Mouse (Mus musculus) midbrain, embryonic 16.5 days (tissue): ENCODE results near the gene Ccdc6. TPM values are rescaled to one million over a fixed set of nuclear protein-coding genes. Genes with fewer than 3 reads are reported as not detected.
"Not testable (repeated sequence)": the region's sequence is repeated elsewhere in the genome, so short reads cannot be mapped to it uniquely, and the experiment has no call there.

Experiments used
- ATAC-seq: fragments of 200-750 bp; cut with Nextera tagmentation; 2 replicates; pipeline ENCODE4 v1.8.0; 2017; ENCODE audit warnings: moderate TSS enrichment
- H3K27ac ChIP-seq: fragments of 300-500 bp; sonication (generic); 2 replicates; pipeline ENCODE4 v1.5.1; 2014; ENCODE audit warnings: mild to moderate bottlenecking, low read length, mixed read lengths
- H3K27me3 ChIP-seq: fragments of 300-500 bp; sonication (generic); 2 replicates; pipeline ENCODE4 v1.6.1; 2014; ENCODE audit warnings: low read depth, low read length, mixed read lengths; ENCODE audit not compliant: control insufficient read depth, insufficient read depth
- H3K36me3 ChIP-seq: fragments of 300-500 bp; sonication (generic); 2 replicates; pipeline ENCODE4 v1.6.1; 2014; ENCODE audit warnings: mild to moderate bottlenecking, low read length, moderate library complexity, mixed read lengths; ENCODE audit not compliant: control insufficient read depth, insufficient read depth
- H3K4me1 ChIP-seq: fragments of 300-500 bp; sonication (generic); 2 replicates; pipeline ENCODE4 v1.6.1; 2014; ENCODE audit warnings: mild to moderate bottlenecking, low read length, mixed read lengths; ENCODE audit not compliant: control insufficient read depth, insufficient read depth
- H3K4me2 ChIP-seq: fragments of 300-500 bp; sonication (generic); 2 replicates; pipeline ENCODE4 v1.6.1; 2014; ENCODE audit warnings: mild to moderate bottlenecking, low read length, mixed read lengths
- H3K4me3 ChIP-seq: fragments of 300-500 bp; sonication (generic); 2 replicates; pipeline ENCODE4 v1.5.1; 2014; ENCODE audit warnings: low read depth, mild to moderate bottlenecking, low read length, moderate library complexity, mixed read lengths
- H3K9ac ChIP-seq: fragments of 300-500 bp; sonication (generic); 2 replicates; pipeline ENCODE4 v1.6.1; 2014; ENCODE audit warnings: low read depth, low read length, mixed read lengths
- H3K9me3 ChIP-seq: fragments of 300-500 bp; sonication (generic); replicated peaks from 2 replicates; pipeline ENCODE4 v1.6.1; 2014; ENCODE audit warnings: mild to moderate bottlenecking, low read length, mixed read lengths; ENCODE audit not compliant: control insufficient read depth, poor library complexity, severe bottlenecking
- WGBS: fragments of 180-500 bp; shearing (Covaris S2); extraction: QIAGEN DNeasy Blood & Tissue Kit; methylation state at CpG from one replicate; pipeline ENCODE4 v1.1.7; 2014; 5-methylcytosine and 5-hydroxymethylcytosine counted together
- polyA plus RNA-seq: library from polyadenylated mRNA; unstranded; fragments of >200 nt; fragmentation: Nextera tagmentation; extraction: Ambion mirVana; gene quantifications from 2 replicates; pipeline ENCODE4 v1.2.1, GENCODE M21; 2015

The Ccdc6 gene
- polyA plus RNA-seq, 1 experiment from 2014 or later = 26.1 TPM

GRCm38 (mm10) chr10:70204505-70205399 is 107.8 kb downstream of the Ccdc6 start, which contains the start of gene Mrln:
Gene Mrln, plus strand, starts transcription at chr10:70204664.
- ATAC-seq = no peak
- H3K27me3 ChIP-seq = no peaks in the 10 kb centered on the region
- 61% methylated on average over 17 of the region's 17 CpGs for whole genome bisulfite sequencing

GRCm38 (mm10) chr10:70211281-70211680 is 114.4 kb downstream of the Ccdc6 start:
- no peak overlapping the region for H3K27ac ChIP-seq
- H3K9me3 ChIP-seq = no peaks in the 10 kb centered on the region
- H3K27me3 ChIP-seq = no peaks in the 10 kb centered on the region
- no peak overlapping the region for H3K4me3 ChIP-seq
- no peak overlapping the region for H3K4me2 ChIP-seq
- no peaks in the 10 kb centered on the region for H3K4me1 ChIP-seq
- 84% methylated on average over 9 of the region's 9 CpGs for WGBS
- no peak for ATAC-seq
- no peaks in the 10 kb centered on the region for H3K36me3 ChIP-seq
- no peak overlapping the region for H3K9ac ChIP-seq

More at GRCm38 (mm10) chr10:70204505-70205399, 107.8 kb downstream of the Ccdc6 start, which contains the start of gene Mrln:
- no peak within 1 kb of the TSS for H3K4me2 ChIP-seq
- no peak within 1 kb of the TSS for H3K4me3 ChIP-seq
- no peaks in the 10 kb centered on the region for H3K9me3 ChIP-seq
- H3K9ac ChIP-seq = no peak within 1 kb of the TSS
- H3K4me1 ChIP-seq = peaks cover 3% of the 10 kb centered on the region; the same call in 1 of the 2 replicates
- H3K27ac ChIP-seq = no peak within 1 kb of the TSS
- no peaks in the 10 kb centered on the region for H3K36me3 ChIP-seq

GRCm38 (mm10) chr10:70220971-70221370 is 124.0 kb downstream of the Ccdc6 start:
- no peaks in the 10 kb centered on the region for H3K4me1 ChIP-seq
- H3K9ac ChIP-seq = no peak overlapping the region
- 54% methylated on average over 5 of the region's 5 CpGs for WGBS
- no peak for ATAC-seq
- H3K4me2 ChIP-seq = no peak overlapping the region
- no peak overlapping the region for H3K27ac ChIP-seq
- H3K27me3 ChIP-seq = no peaks in the 10 kb centered on the region
- H3K36me3 ChIP-seq = no peaks in the 10 kb centered on the region
- H3K9me3 ChIP-seq = no peaks in the 10 kb centered on the region
- H3K4me3 ChIP-seq = no peak overlapping the region

- not testable (repeated sequence) for H3K27ac ChIP-seq, H3K4me3 ChIP-seq, H3K36me3 ChIP-seq, H3K4me2 ChIP-seq, ATAC-seq, H3K9me3 ChIP-seq, H3K27me3 ChIP-seq, H3K4me1 ChIP-seq, H3K9ac ChIP-seq
- 93% methylated on average over 8 of the region's 8 CpGs for WGBS
Measured at GRCm38 (mm10) chr10:70222231-70222630, 125.3 kb downstream of the Ccdc6 start.

- no peak overlapping the region for H3K4me2 ChIP-seq
- 92% methylated on average over 6 of the region's 6 CpGs for WGBS
- H3K4me1 ChIP-seq = no peaks in the 10 kb centered on the region
- no peaks in the 10 kb centered on the region for H3K27me3 ChIP-seq
- no peak overlapping the region for H3K9ac ChIP-seq
- no peaks in the 10 kb centered on the region for H3K9me3 ChIP-seq
- no peak overlapping the region for H3K27ac ChIP-seq
- no peak overlapping the region for H3K4me3 ChIP-seq
- ATAC-seq = no peak
- H3K36me3 ChIP-seq = no peaks in the 10 kb centered on the region
Measured at GRCm38 (mm10) chr10:70224571-70224970, 127.7 kb downstream of the Ccdc6 start.

GRCm38 (mm10) chr10:70225760-70226159 is 128.8 kb downstream of the Ccdc6 start:
- 64% methylated on average over 6 of the region's 6 CpGs for WGBS
- H3K36me3 ChIP-seq = no peaks in the 10 kb centered on the region

GRCm38 (mm10) chr10:70226608-70227007 is 129.7 kb downstream of the Ccdc6 start:
- no peak for ATAC-seq
- Histone ChIP-seq H3K4me3 (no peak overlapping the region), H3K9me3 (no peaks in the 10 kb centered on the region), H3K36me3 (no peaks in the 10 kb centered on the region), H3K4me1 (no peaks in the 10 kb centered on the region), H3K9ac (no peak overlapping the region), H3K27ac (no peak overlapping the region), H3K27me3 (no peaks in the 10 kb centered on the region), H3K4me2 (no peak overlapping the region)

More at GRCm38 (mm10) chr10:70225760-70226159, 128.8 kb downstream of the Ccdc6 start:
- H3K4me2 ChIP-seq = no peak overlapping the region
- no peak for ATAC-seq
- H3K9me3 ChIP-seq = no peaks in the 10 kb centered on the region
- H3K4me3 ChIP-seq = no peak overlapping the region
- no peaks in the 10 kb centered on the region for H3K27me3 ChIP-seq
- H3K9ac ChIP-seq = no peak overlapping the region
- no peak overlapping the region for H3K27ac ChIP-seq
- H3K4me1 ChIP-seq = no peaks in the 10 kb centered on the region

- H3K36me3 ChIP-seq = no peaks in the 10 kb centered on the region
- ATAC-seq = no peak
- no peak overlapping the region for H3K27ac ChIP-seq
- 84% methylated on average over 6 of the region's 6 CpGs for WGBS
- no peak overlapping the region for H3K4me2 ChIP-seq
- H3K4me3 ChIP-seq = no peak overlapping the region
- H3K27me3 ChIP-seq = no peaks in the 10 kb centered on the region
- H3K9me3 ChIP-seq = no peaks in the 10 kb centered on the region
- H3K9ac ChIP-seq = no peak overlapping the region
- H3K4me1 ChIP-seq = no peaks in the 10 kb centered on the region
Measured at GRCm38 (mm10) chr10:70230352-70230751, 133.4 kb downstream of the Ccdc6 start.

- no peaks in the 10 kb centered on the region for H3K4me1 ChIP-seq
- H3K27me3 ChIP-seq = no peaks in the 10 kb centered on the region
- no peak for ATAC-seq
- WGBS = 82% methylated on average over 2 of the region's 2 CpGs
- H3K27ac ChIP-seq = no peak overlapping the region
- no peak overlapping the region for H3K9ac ChIP-seq
- H3K4me3 ChIP-seq = no peak overlapping the region
- no peak overlapping the region for H3K4me2 ChIP-seq
- H3K36me3 ChIP-seq = no peaks in the 10 kb centered on the region
- no peaks in the 10 kb centered on the region for H3K9me3 ChIP-seq
Measured at GRCm38 (mm10) chr10:70237936-70238335, 141.0 kb downstream of the Ccdc6 start.
